9 mouse cellular contexts compared by ENCODE assay signal in the genomic region with DNA sequence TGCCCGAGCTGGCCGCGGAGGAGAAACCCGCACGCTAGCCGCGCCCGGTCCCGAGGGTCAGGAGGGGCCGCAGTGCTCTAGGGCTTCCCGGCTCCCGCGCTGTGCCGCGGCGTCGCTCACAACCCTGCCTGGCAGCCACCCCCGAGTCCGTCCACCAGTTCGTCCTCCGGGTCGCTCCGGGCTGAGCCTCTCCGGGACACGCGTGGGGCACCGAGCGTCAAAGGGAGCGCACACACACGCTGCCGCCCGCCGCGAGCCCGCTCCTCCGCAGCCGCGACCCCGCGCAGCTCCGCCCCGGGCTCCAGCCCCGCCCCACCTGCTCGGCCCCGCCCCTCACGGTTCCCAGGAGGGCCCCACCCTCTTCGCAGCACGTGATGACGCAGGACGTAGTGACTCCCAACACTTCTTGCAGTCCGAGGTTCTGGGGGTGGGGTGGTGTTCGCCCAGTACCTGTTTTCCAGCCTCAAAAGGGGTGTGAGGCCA. TPM values are rescaled to one million over a fixed set of nuclear protein-coding genes. Genes with fewer than 3 reads are reported as not detected.
A peak's percentile ranks its signal among the peaks of the same experiment; 100 is the strongest.
DNase-seq lines count a peak whose midpoint lies in the region; ATAC-seq and TF ChIP-seq lines count a peak whose summit lies in the region.
"Had no signal": no experiment of that assay in that cellular context is flagged by ENCODE, and none has a peak within 500 bp of the region (broad histone marks: within the 10 kb centered on the region; RNA-seq: fewer than 3 reads in every experiment).

A gene (minus strand): TSS at position 285 of the 483 bp plus-strand sequence.

- no peak within 1 kb of the TSS for H3K27ac ChIP-seq in bone marrow macrophage, adult 2 months (ENCODE audit: insufficient read depth, low read depth, low read length)
- peak within 1 kb of the TSS; percentile 85 for H3K27ac ChIP-seq in embryonic facial prominence, embryonic 15.5 days (replicated peaks)
- H3K27ac ChIP-seq in heart, embryonic 12.5 days (ENCODE audit: poor library complexity, severe bottlenecking), result no peak within 1 kb of the TSS
- peak within 1 kb of the TSS; percentile 81 for H3K27ac ChIP-seq in kidney, postnatal 0 days
- H3K27ac ChIP-seq in liver, adult 2 months (replicated peaks; ENCODE audit: insufficient read depth, low read depth, low read length), result peak within 1 kb of the TSS; percentile 91

- no peak for TF ChIP-seq POLR2A in bone marrow macrophage, adult 2 months (IDR thresholded peaks at IDR 0.05; ENCODE audit: borderline replicate concordance, low read depth, low read length)
- TF ChIP-seq POLR2A in liver, adult 2 months (IDR thresholded peaks at IDR 0.05; ENCODE audit: extremely low read depth, insufficient read depth, low read length), result peak; percentile 84

- no peaks in the 10 kb centered on the region for H3K36me3 ChIP-seq in embryonic facial prominence, embryonic 15.5 days
- no peaks in the 10 kb centered on the region for H3K36me3 ChIP-seq in heart, embryonic 12.5 days
- H3K36me3 ChIP-seq in kidney, postnatal 0 days (ENCODE audit: insufficient read depth, low read length), result no peaks in the 10 kb centered on the region
- no peaks in the 10 kb centered on the region for H3K36me3 ChIP-seq in liver, adult 2 months (ENCODE audit: control insufficient read depth, insufficient read depth, low read length)

- H3K9me3 ChIP-seq in embryonic facial prominence, embryonic 15.5 days (replicated peaks), result no peaks in the 10 kb centered on the region
- H3K9me3 ChIP-seq in heart, embryonic 12.5 days (replicated peaks), result no peaks in the 10 kb centered on the region
- no peaks in the 10 kb centered on the region for H3K9me3 ChIP-seq in kidney, postnatal 0 days (replicated peaks; ENCODE audit: low read length)

- H3K79me2 ChIP-seq in liver, adult 2 months (ENCODE audit: control insufficient read depth, insufficient read depth, low read length), result peaks cover 8% of the 10 kb centered on the region; the same call in 1 of the 2 replicates

- peaks cover 9% of the 10 kb centered on the region; the same call in 1 of the 2 replicates for H3K4me1 ChIP-seq in bone marrow macrophage, adult 2 months (ENCODE audit: control insufficient read depth, insufficient read depth, low read length)
- H3K4me1 ChIP-seq in embryonic facial prominence, embryonic 15.5 days, result 0 out of 2 replicates have a peak, but pooled peaks cover 4% of the 10 kb centered on the region
- no peaks in the 10 kb centered on the region for H3K4me1 ChIP-seq in heart, embryonic 12.5 days (replicated peaks)
- H3K4me1 ChIP-seq in kidney, postnatal 0 days (replicated peaks; ENCODE audit: insufficient read depth, low read length), result no peaks in the 10 kb centered on the region; the same call in 1 of the 2 replicates
- peaks cover 4% of the 10 kb centered on the region for H3K4me1 ChIP-seq in liver, adult 2 months (ENCODE audit: control insufficient read depth, insufficient read depth, low read length)

- peak; percentile 93 for ATAC-seq in embryonic facial prominence, embryonic 15.5 days (ENCODE audit: insufficient number of reproducible peaks, low FRiP score, low TSS enrichment, low read depth)
- peak; percentile 94 for ATAC-seq in heart, embryonic 12.5 days (ENCODE audit: insufficient number of reproducible peaks, low FRiP score)
- ATAC-seq in kidney, postnatal 0 days (replicated peaks; ENCODE audit: low FRiP score, low read depth), result peak; percentile 98
- ATAC-seq in monocyte, adult 5-6 weeks (replicated peaks; ENCODE audit: insufficient number of reproducible peaks, low FRiP score, low TSS enrichment, poor library complexity, severe bottlenecking), result peak; percentile 75

- H3K4me3 ChIP-seq in bone marrow macrophage, adult 2 months (ENCODE audit: insufficient read depth, low read length), result peak within 1 kb of the TSS; percentile 75
- H3K4me3 ChIP-seq in embryonic facial prominence, embryonic 15.5 days (replicated peaks), result peak within 1 kb of the TSS; percentile 81
- H3K4me3 ChIP-seq in heart, embryonic 12.5 days, result peak within 1 kb of the TSS; percentile 66
- H3K4me3 ChIP-seq in kidney, postnatal 0 days (replicated peaks; ENCODE audit: low read depth, low read length), result peak within 1 kb of the TSS; percentile 87
- peak within 1 kb of the TSS; percentile 98 for H3K4me3 ChIP-seq in liver, adult 2 months (ENCODE audit: insufficient read depth, low read depth, low read length)

- H3K4me2 ChIP-seq in embryonic facial prominence, embryonic 15.5 days (replicated peaks), result peak within 1 kb of the TSS; percentile 97
- H3K4me2 ChIP-seq in heart, embryonic 12.5 days, result peak within 1 kb of the TSS; percentile 97
- peak within 1 kb of the TSS; percentile 88 for H3K4me2 ChIP-seq in kidney, postnatal 0 days (ENCODE audit: low read length)

- peak; percentile 79 for DNase-seq in 3T3-L1 (ENCODE audit: low read depth, low spot score)
- peak; percentile 90 for DNase-seq in kidney, postnatal 0 days (ENCODE audit: low spot score)
- DNase-seq in liver, adult 2 months (ENCODE audit: extremely low read depth, low read depth, low spot score), result peak; percentile 78
- DNase-seq in spleen, postnatal 36 days (ENCODE audit: low spot score in 2 of 2), result peak; percentile 75

- H3K27me3 ChIP-seq in embryonic facial prominence, embryonic 15.5 days, result no peaks in the 10 kb centered on the region
- H3K27me3 ChIP-seq in heart, embryonic 12.5 days (replicated peaks), result no peaks in the 10 kb centered on the region
- H3K27me3 ChIP-seq in kidney, postnatal 0 days (ENCODE audit: insufficient read depth, low read length), result no peaks in the 10 kb centered on the region
- no peaks in the 10 kb centered on the region for H3K27me3 ChIP-seq in liver, adult 2 months (ENCODE audit: control insufficient read depth, insufficient read depth, low read length)

- peak within 1 kb of the TSS; percentile 58 for H3K9ac ChIP-seq in embryonic facial prominence, embryonic 15.5 days
- H3K9ac ChIP-seq in heart, embryonic 12.5 days, result peak within 1 kb of the TSS; percentile 70
- peak within 1 kb of the TSS; percentile 74 for H3K9ac ChIP-seq in kidney, postnatal 0 days (ENCODE audit: low read depth, low read length)
- H3K9ac ChIP-seq in liver, adult 2 months (ENCODE audit: low read depth, low read length), result peak within 1 kb of the TSS; percentile 98

- WGBS in embryonic facial prominence, embryonic 15.5 days, result under 1% methylated on average over 49 of the region's 52 CpGs
- 1% methylated on average over 39 of the region's 52 CpGs for WGBS in heart, embryonic 12.5 days
- whole genome bisulfite sequencing in kidney, postnatal 0 days, result under 1% methylated on average over 38 of the region's 52 CpGs
- WGBS in liver, adult 2 months, result under 1% methylated on average over 52 of the region's 52 CpGs

- TF ChIP-seq CTCF in bone marrow macrophage, adult 2 months (IDR thresholded peaks at IDR 0.05; ENCODE audit: low read depth, low read length), result no peak
- TF ChIP-seq CTCF in kidney, postnatal 0 days (IDR thresholded peaks at IDR 0.05; ENCODE audit: low read depth), result no peak
- no peak for TF ChIP-seq CTCF in liver, adult 2 months (IDR thresholded peaks at IDR 0.05; ENCODE audit: low read depth, low read length)

RNA-seq across cellular contexts. Expression of the gene that starts here (rescaled TPM):
- polyA plus RNA-seq in bone marrow macrophage, adult 2 months (2012; ENCODE audit: insufficient read depth, insufficient read length, missing spikeins), result 6.5 and 6.7 TPM in 2 replicates
- 19.6 and 21.1 TPM in 2 replicates for polyA plus RNA-seq in embryonic facial prominence, embryonic 15.5 days (2015; fragmentation: Nextera tagmentation; extraction: Ambion mirVana)
- 2.2 and 2.6 TPM in 2 replicates for polyA plus RNA-seq in heart, embryonic 12.5 days (2016; fragmentation: Nextera tagmentation; extraction: Ambion mirVana)
- polyA plus RNA-seq in kidney, postnatal 0 days (2015; fragmentation: Nextera tagmentation; extraction: Ambion mirVana), result 5.5 and 6.7 TPM in 2 replicates
- total RNA-seq in liver, adult 2 months (2014; rRNA removed), result 26.5 and 27.2 TPM in 2 replicates
- polyA plus RNA-seq in liver, adult 2 months (2012; rRNA removed), result 10.1 and 11.5 TPM in 2 replicates
- 8.4 to 36.3 TPM (median 31.8 TPM) in 3 replicates for total RNA-seq in monocyte, adult 5-6 weeks (2017)
- total RNA-seq: MEL had no signal

Comparison
In these comparisons a context has a peak if more than half of its experiments do, and no peak if none do; other contexts are left out.
1. H3K27ac ChIP-seq: peak in embryonic facial prominence, embryonic 15.5 days (single experiment), kidney, postnatal 0 days (single experiment) and liver, adult 2 months (single experiment); none in bone marrow macrophage, adult 2 months (single experiment) and heart, embryonic 12.5 days (single experiment).
2. Peak in every context shown above with its lines, with median percentiles within 50 percentile points of each other: DNase-seq, H3K4me3 ChIP-seq, ATAC-seq, H3K4me2 ChIP-seq and H3K9ac ChIP-seq.